Comparison of ENCODE assay signal across 18 mouse cellular contexts in the genomic region with DNA sequence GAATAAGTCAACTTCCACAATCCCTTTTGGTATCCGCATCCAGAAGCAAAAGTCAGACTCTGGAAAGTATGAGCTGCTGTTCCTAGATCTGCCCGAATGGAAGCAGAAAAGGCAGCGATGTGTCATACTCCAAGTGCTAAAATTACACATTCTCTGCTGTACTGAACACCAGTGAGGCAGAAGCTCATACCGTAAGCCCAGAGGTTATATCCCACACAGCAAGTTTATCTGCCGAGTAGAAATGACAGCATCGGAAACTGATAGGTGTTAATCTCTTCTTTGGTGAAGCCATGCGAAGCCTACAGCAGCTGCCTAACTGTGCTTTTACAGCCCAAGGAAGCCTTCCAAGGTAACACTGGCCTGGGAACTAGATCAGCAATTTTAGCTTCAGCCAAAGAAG. TPM values are rescaled to one million over a fixed set of nuclear protein-coding genes. Genes with fewer than 3 reads are reported as not detected.
DNase-seq lines count a peak whose midpoint lies in the region; ATAC-seq and TF ChIP-seq lines count a peak whose summit lies in the region.
"Had no signal": no experiment of that assay in that cellular context is flagged by ENCODE, and none has a peak within 500 bp of the region (broad histone marks: within the 10 kb centered on the region; RNA-seq: fewer than 3 reads in every experiment).

No protein-coding gene starts in this region.

- no peak for ATAC-seq in heart, embryonic 15.5 days (replicated peaks; ENCODE audit: insufficient number of reproducible peaks, insufficient read depth, low FRiP score, low read depth)
- no peak for ATAC-seq in intestine, postnatal 0 days
- no peak for ATAC-seq in hindbrain, embryonic 11.5 days (ENCODE audit: low FRiP score)
- ATAC-seq: forebrain, embryonic 14.5 days; hindbrain, embryonic 16.5 days had no signal

- no peak for TF ChIP-seq RAD21 in MEL (IDR thresholded peaks at IDR 0.05; ENCODE audit: low read depth, low read length)

- peak overlapping the region; percentile 23 for H3K4me2 ChIP-seq in heart, embryonic 15.5 days
- H3K4me2 ChIP-seq in intestine, postnatal 0 days (replicated peaks; ENCODE audit: low read depth), result peak overlapping the region; percentile 25; the same call in 1 of the 2 replicates
- H3K4me2 ChIP-seq in hindbrain, embryonic 11.5 days (replicated peaks; ENCODE audit: low read depth, low read length), result no peak overlapping the region
- H3K4me2 ChIP-seq: embryonic facial prominence, embryonic 13.5 days had no signal

- intact Hi-C loops in left cerebral cortex, postnatal 14 days (cut with DNase I), result no loop called here

- H3K27ac ChIP-seq in heart, embryonic 15.5 days, result peak overlapping the region; percentile 8; the same call in 1 of the 2 replicates
- peak overlapping the region; percentile 15 for H3K27ac ChIP-seq in MEL (ENCODE audit: control insufficient read depth, low read depth, low read length)
- 0 out of 2 replicates have a peak overlapping the region, but pooled peaks have one; percentile 1 for H3K27ac ChIP-seq in intestine, postnatal 0 days (ENCODE audit: low read depth, low read length)
- H3K27ac ChIP-seq in hindbrain, embryonic 11.5 days (ENCODE audit: low read depth, low read length), result no peak overlapping the region
- H3K27ac ChIP-seq: embryonic facial prominence, embryonic 13.5 days; macrophage had no signal

- H3K79me2 ChIP-seq in MEL (ENCODE audit: control insufficient read depth, insufficient read depth, low read length, poor library complexity), result no peaks in the 10 kb centered on the region

- WGBS in heart, embryonic 15.5 days, result 35% methylated on average over 7 of the region's 7 CpGs
- WGBS in intestine, postnatal 0 days, result 62% methylated on average over 7 of the region's 7 CpGs
- 84% methylated on average over 7 of the region's 7 CpGs for WGBS in hindbrain, embryonic 11.5 days

- TF ChIP-seq CTCF in MEL (IDR thresholded peaks at IDR 0.05 in 2 of 3, conservative IDR thresholded peaks at IDR 0.05 in 1 of 3; ENCODE audit: control insufficient read depth in 1 of 3, insufficient read depth in 1 of 3, low read depth in 2 of 3, low read length in 3 of 3, poor library complexity in 1 of 3, severe bottlenecking in 1 of 3), result no peak
- TF ChIP-seq CTCF in intestine, postnatal 0 days (IDR thresholded peaks at IDR 0.05; ENCODE audit: low read depth), result no peak

- H3K27me3 ChIP-seq in heart, embryonic 15.5 days, result no peaks in the 10 kb centered on the region
- H3K27me3 ChIP-seq in MEL (ENCODE audit: control insufficient read depth in 1 of 2, insufficient read depth in 2 of 2, low read length in 2 of 2), result no peaks in the 10 kb centered on the region
- H3K27me3 ChIP-seq in intestine, postnatal 0 days (replicated peaks; ENCODE audit: control insufficient read depth, insufficient read depth, low read length), result no peaks in the 10 kb centered on the region
- H3K27me3 ChIP-seq in hindbrain, embryonic 11.5 days (ENCODE audit: control insufficient read depth, insufficient read depth, low read length), result no peaks in the 10 kb centered on the region
- H3K27me3 ChIP-seq: embryonic facial prominence, embryonic 13.5 days had no signal

- DNase-seq in embryo, embryonic 10 days (ENCODE audit: low spot score), result peak; percentile 20
- DNase-seq in embryo, embryonic 10.5 days (ENCODE audit: low spot score), result no peak
- no peak for DNase-seq in heart, adult 9 months (ENCODE audit: low spot score in 2 of 2)
- peak; percentile 65 for DNase-seq in MEL (ENCODE audit: low read depth, low spot score)
- DNase-seq in left cerebral cortex, postnatal 14 days (ENCODE audit: low spot score in 2 of 2), result no peak
- no peak for DNase-seq in hindbrain, embryonic 11.5 days (ENCODE audit: low spot score)
- DNase-seq: adrenal gland, postnatal 25 days; cerebellum, postnatal 14 days; kidney, postnatal 14 days; lung, adult 18-20 months; right cerebral cortex, postnatal 25 days; thymus, adult 18-20 months had no signal

- H3K9me3 ChIP-seq in heart, embryonic 15.5 days (replicated peaks), result no peaks in the 10 kb centered on the region
- no peaks in the 10 kb centered on the region for H3K9me3 ChIP-seq in MEL (replicated peaks; ENCODE audit: insufficient read depth, low read length)
- no peaks in the 10 kb centered on the region for H3K9me3 ChIP-seq in intestine, postnatal 0 days (ENCODE audit: control insufficient read depth)
- no peaks in the 10 kb centered on the region for H3K9me3 ChIP-seq in hindbrain, embryonic 11.5 days (ENCODE audit: control insufficient read depth, low read length)
- H3K9me3 ChIP-seq: embryonic facial prominence, embryonic 13.5 days had no signal

- no peak overlapping the region for H3K9ac ChIP-seq in heart, embryonic 15.5 days
- H3K9ac ChIP-seq in MEL (ENCODE audit: control insufficient read depth, low read depth, low read length, poor library complexity, severe bottlenecking), result peak overlapping the region; percentile 0; the same call in 1 of the 2 replicates
- H3K9ac ChIP-seq in intestine, postnatal 0 days (ENCODE audit: low read depth, low read length), result no peak overlapping the region
- H3K9ac ChIP-seq in hindbrain, embryonic 11.5 days (ENCODE audit: low read depth, low read length), result no peak overlapping the region
- H3K9ac ChIP-seq: embryonic facial prominence, embryonic 13.5 days had no signal

- no peaks in the 10 kb centered on the region; the same call in 1 of the 2 replicates for H3K36me3 ChIP-seq in heart, embryonic 15.5 days
- H3K36me3 ChIP-seq in MEL (ENCODE audit: control insufficient read depth in 1 of 2, insufficient read depth in 2 of 2, low read length in 2 of 2), result peaks cover 0 to 26% of the 10 kb centered on the region in 2 experiments; a peak in 2 of 4 replicates
- no peaks in the 10 kb centered on the region for H3K36me3 ChIP-seq in intestine, postnatal 0 days (ENCODE audit: control insufficient read depth, insufficient read depth)
- H3K36me3 ChIP-seq in hindbrain, embryonic 11.5 days (ENCODE audit: control insufficient read depth, insufficient read depth, low read length), result no peaks in the 10 kb centered on the region

- no peak for TF ChIP-seq POLR2A in MEL (IDR thresholded peaks at IDR 0.05; ENCODE audit: control insufficient read depth in 1 of 2, insufficient read depth in 1 of 2, low read depth in 1 of 2, low read length in 2 of 2, poor library complexity in 1 of 2)

- peak; percentile 28 to 39; a peak in 3 of 4 replicates for TF ChIP-seq EP300 in MEL (IDR thresholded peaks at IDR 0.05; ENCODE audit: low read depth in 1 of 2, low read length in 2 of 2)

- H3K4me1 ChIP-seq in heart, embryonic 15.5 days (replicated peaks), result peaks cover 50% of the 10 kb centered on the region
- peaks cover 12 to 13% of the 10 kb centered on the region in 2 experiments for H3K4me1 ChIP-seq in MEL (ENCODE audit: control insufficient read depth in 1 of 2, insufficient read depth in 2 of 2, low read length in 2 of 2)
- H3K4me1 ChIP-seq in intestine, postnatal 0 days (replicated peaks; ENCODE audit: control insufficient read depth, insufficient read depth, low read length), result 0 out of 2 replicates have a peak, but pooled peaks cover 4% of the 10 kb centered on the region
- no peaks in the 10 kb centered on the region; the same call in 1 of the 2 replicates for H3K4me1 ChIP-seq in hindbrain, embryonic 11.5 days (replicated peaks; ENCODE audit: control insufficient read depth, insufficient read depth, low read length)

- H3K4me3 ChIP-seq in heart, embryonic 15.5 days, result no peak overlapping the region
- peak overlapping the region; percentile 9 to 12; a peak in 3 of 4 replicates for H3K4me3 ChIP-seq in MEL (ENCODE audit: control insufficient read depth in 1 of 2, insufficient read depth in 1 of 2, low read depth in 2 of 2, low read length in 2 of 2)
- H3K4me3 ChIP-seq in intestine, postnatal 0 days (ENCODE audit: low read depth, low read length), result no peak overlapping the region
- H3K4me3 ChIP-seq in hindbrain, embryonic 11.5 days (ENCODE audit: low read depth, low read length), result no peak overlapping the region
- H3K4me3 ChIP-seq: embryonic facial prominence, embryonic 13.5 days had no signal

TF ChIP-seq in MEL, 35 proteins besides CTCF, POLR2A, EP300 and RAD21 (continues in another document):
- TF ChIP-seq UBTF (IDR thresholded peaks at IDR 0.05; ENCODE audit: borderline replicate concordance, insufficient read depth, low read depth, low read length) (peak; percentile 39; the same call in 1 of the 2 replicates), ZKSCAN1 (IDR thresholded peaks at IDR 0.05; ENCODE audit: low read depth, low read length) (no peak), MYB (IDR thresholded peaks at IDR 0.05; ENCODE audit: low read depth, low read length) (no peak), POLR2AphosphoS2 (IDR thresholded peaks at IDR 0.05; ENCODE audit: low read length) (no peak), GATA1 (IDR thresholded peaks at IDR 0.05; ENCODE audit: low read depth, low read length) (peak; percentile 74), USF2 (IDR thresholded peaks at IDR 0.05; ENCODE audit: borderline replicate concordance in 1 of 2, insufficient read depth in 1 of 2, low read depth in 1 of 2, low read length in 2 of 2) (no peak), BHLHE40 (IDR thresholded peaks at IDR 0.05; ENCODE audit: borderline replicate concordance, low read depth, low read length) (no peak), ELF1 (IDR thresholded peaks at IDR 0.05; ENCODE audit: low read depth, low read length) (no peak), SMC3 (IDR thresholded peaks at IDR 0.05; ENCODE audit: low read depth, low read length) (no peak), POLR2AphosphoS5 (IDR thresholded peaks at IDR 0.05; ENCODE audit: borderline replicate concordance, low read depth, low read length) (no peak), SIN3A (IDR thresholded peaks at IDR 0.05; ENCODE audit: low read length) (no peak; the same call in 1 of the 2 replicates), CHD1 (IDR thresholded peaks at IDR 0.05; ENCODE audit: low read depth, low read length) (no peak), JUND (IDR thresholded peaks at IDR 0.05; ENCODE audit: low read depth, low read length) (no peak), KAT2A (conservative IDR thresholded peaks at IDR 0.05; ENCODE audit: low read depth, low read length) (no peak), ETS1 (IDR thresholded peaks at IDR 0.05; ENCODE audit: low read depth, low read length) (peak; percentile 32; the same call in 1 of the 2 replicates), MXI1 (IDR thresholded peaks at IDR 0.05; ENCODE audit: low read depth, low read length) (no peak), MAZ (IDR thresholded peaks at IDR 0.05; ENCODE audit: low read depth, low read length) (no peak)

RNA-seq across cellular contexts. Expression of a gene that starts 17.9 kb away (rescaled TPM):
- polyA plus RNA-seq in heart, embryonic 15.5 days (2015; fragmentation: Nextera tagmentation; extraction: Ambion mirVana), result 29.2 and 30.8 TPM in 2 replicates
- total RNA-seq in MEL (2012; rRNA removed), result 15.4 and 26.6 TPM in 2 replicates
- polyA plus RNA-seq in MEL (2012; ENCODE audit: insufficient read depth in 1 of 2, insufficient read length in 2 of 2, low read depth in 1 of 2, low replicate concordance in 2 of 2, missing spikeins in 1 of 2), result 10 to 100 TPM in 1 of 2 experiments, not detected in 1; 75.3 TPM
- 17.5 and 20.0 TPM in 2 replicates for polyA plus RNA-seq in intestine, postnatal 0 days (2015; fragmentation: Nextera tagmentation; extraction: Ambion mirVana)
- 10 to 100 TPM; 33.4 to 41.8 TPM for total RNA-seq in left cerebral cortex, postnatal 14 days (2021)
- polyA plus RNA-seq in hindbrain, embryonic 11.5 days (2014; fragmentation: Nextera tagmentation; extraction: Ambion mirVana), result 58.5 and 73.2 TPM in 2 replicates

Comparison
In these comparisons a context has a peak if more than half of its experiments do, and no peak if none do; other contexts are left out.
1. DNase-seq: peak in embryo, embryonic 10 days (single experiment) and MEL (single experiment); none in embryo, embryonic 10.5 days (single experiment), heart, adult 9 months (0 of 2), left cerebral cortex, postnatal 14 days (0 of 2) and hindbrain, embryonic 11.5 days (single experiment).
2. H3K4me3 ChIP-seq: peak in MEL (2 of 2); none in heart, embryonic 15.5 days (single experiment), intestine, postnatal 0 days (single experiment) and hindbrain, embryonic 11.5 days (single experiment).